Mouse (Mus musculus): ENCODE measurements around the gene Pnpla2.

The Pnpla2 gene

GRCm38 (mm10) chr7:141434464-141434863 lies 20.5 kb upstream of the Pnpla2 start:
- peaks cover 92% of the 10 kb centered on the region for H3K4me1 ChIP-seq (replicated peaks; ENCODE audit: low read depth, low read length)
- H3K27me3 ChIP-seq (ENCODE audit: insufficient read depth, low read length): no peaks in the 10 kb centered on the region
- H3K4me3 ChIP-seq (replicated peaks; ENCODE audit: low read length): peak overlapping the region; percentile 68
- no peak for TF ChIP-seq POU5F1 (IDR thresholded peaks at IDR 0.05; ENCODE audit: borderline replicate concordance, low read length)
- TF ChIP-seq CTCF (conservative IDR thresholded peaks at IDR 0.05; ENCODE audit: low read length): no peak
- TF ChIP-seq NANOG (IDR thresholded peaks at IDR 0.05; ENCODE audit: borderline replicate concordance, low read length): no peak
- peaks cover 59% of the 10 kb centered on the region for H3K36me3 ChIP-seq (ENCODE audit: insufficient read depth, low read length)
- H3K9me3 ChIP-seq (ENCODE audit: low read length): no peaks in the 10 kb centered on the region

DNA sequence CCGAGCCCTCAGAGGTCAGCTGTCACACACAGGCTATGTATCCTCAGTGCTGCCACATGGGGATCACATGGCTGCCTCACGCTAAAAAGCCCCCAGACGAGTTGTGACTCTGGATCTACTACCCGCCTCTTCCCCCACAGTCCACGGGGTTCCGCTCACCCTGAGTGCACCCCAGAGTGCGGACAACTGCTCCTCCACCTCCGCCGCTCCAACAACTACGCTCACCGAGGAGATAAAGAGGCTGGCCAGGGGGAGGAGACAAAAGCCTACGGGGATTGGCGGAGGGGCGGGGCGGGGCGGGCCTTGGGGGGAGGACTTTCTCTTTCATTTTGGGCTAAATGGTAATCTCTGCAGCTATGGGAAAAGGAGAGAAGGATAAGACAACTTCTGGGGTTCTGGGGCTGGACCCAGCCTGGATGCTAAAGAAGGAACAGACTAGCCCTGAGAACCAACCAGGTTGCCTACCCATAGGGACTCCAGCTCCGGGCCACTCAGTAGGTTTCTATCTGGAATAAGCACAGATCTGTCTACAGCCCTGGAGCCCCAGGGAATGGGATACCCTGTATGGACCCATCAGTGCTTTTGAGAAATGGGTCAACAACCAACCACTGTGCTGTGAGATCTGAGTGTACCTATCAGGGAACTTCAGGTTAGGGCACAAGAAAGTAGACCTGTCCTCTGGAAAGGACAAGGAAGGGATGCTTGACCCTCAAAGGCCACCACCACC lies 19.7 kb upstream of the Pnpla2 start:
- Histone ChIP-seq H3K27me3 (ENCODE audit: insufficient read depth, low read length) (no peaks in the 10 kb centered on the region), H3K9me3 (ENCODE audit: low read length) (no peaks in the 10 kb centered on the region), H3K36me3 (ENCODE audit: insufficient read depth, low read length) (peaks cover 64% of the 10 kb centered on the region), H3K4me3 (replicated peaks; ENCODE audit: low read length) (peak overlapping the region; percentile 68), H3K4me1 (replicated peaks; ENCODE audit: low read depth, low read length) (peaks cover 90% of the 10 kb centered on the region)
- TF ChIP-seq CTCF (conservative IDR thresholded peaks at IDR 0.05; ENCODE audit: low read length): no peak
- TF ChIP-seq POU5F1 (IDR thresholded peaks at IDR 0.05; ENCODE audit: borderline replicate concordance, low read length): no peak
- no peak for TF ChIP-seq NANOG (IDR thresholded peaks at IDR 0.05; ENCODE audit: borderline replicate concordance, low read length)

DNA sequence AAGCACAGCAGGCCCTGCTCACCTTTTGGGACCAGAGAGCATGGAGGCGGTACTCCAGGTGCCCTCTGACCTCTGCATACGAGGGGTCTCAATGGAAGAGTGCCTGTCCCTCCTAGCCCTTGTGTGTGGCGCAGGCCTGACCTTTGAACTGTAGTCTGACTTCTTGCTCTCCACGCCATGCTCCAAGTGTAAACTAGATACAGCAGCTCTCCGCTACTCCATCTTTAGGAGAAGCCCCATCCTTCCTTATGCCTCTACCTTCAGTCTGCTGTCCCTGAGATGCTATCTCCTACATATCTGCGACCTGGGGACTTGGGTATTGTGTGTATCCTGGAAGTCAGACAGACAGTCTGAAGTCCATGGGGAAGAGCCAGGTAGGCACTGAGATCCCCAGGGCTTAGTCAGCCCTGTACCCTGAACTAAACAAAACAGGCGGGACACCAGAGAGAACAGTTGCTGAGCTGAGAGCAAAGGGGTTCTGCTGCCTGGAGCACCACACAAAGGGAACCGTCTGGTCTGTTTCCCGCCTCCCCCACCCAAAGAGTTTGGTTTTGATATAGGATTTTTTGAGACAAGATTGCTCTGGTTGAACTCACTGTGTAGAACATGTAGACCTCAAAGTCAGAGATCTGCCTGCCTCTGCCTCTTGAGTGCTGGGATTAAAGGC lies 19.0 kb upstream of the Pnpla2 start:
- Histone ChIP-seq H3K4me3 (replicated peaks; ENCODE audit: low read length) (peak overlapping the region; percentile 18; the same call in 1 of the 2 replicates), H3K4me1 (replicated peaks; ENCODE audit: low read depth, low read length) (peaks cover 90% of the 10 kb centered on the region), H3K9me3 (ENCODE audit: low read length) (no peaks in the 10 kb centered on the region), H3K27me3 (ENCODE audit: insufficient read depth, low read length) (no peaks in the 10 kb centered on the region), H3K36me3 (ENCODE audit: insufficient read depth, low read length) (peaks cover 64% of the 10 kb centered on the region)
- no peak for TF ChIP-seq POU5F1 (IDR thresholded peaks at IDR 0.05; ENCODE audit: borderline replicate concordance, low read length)

DNA sequence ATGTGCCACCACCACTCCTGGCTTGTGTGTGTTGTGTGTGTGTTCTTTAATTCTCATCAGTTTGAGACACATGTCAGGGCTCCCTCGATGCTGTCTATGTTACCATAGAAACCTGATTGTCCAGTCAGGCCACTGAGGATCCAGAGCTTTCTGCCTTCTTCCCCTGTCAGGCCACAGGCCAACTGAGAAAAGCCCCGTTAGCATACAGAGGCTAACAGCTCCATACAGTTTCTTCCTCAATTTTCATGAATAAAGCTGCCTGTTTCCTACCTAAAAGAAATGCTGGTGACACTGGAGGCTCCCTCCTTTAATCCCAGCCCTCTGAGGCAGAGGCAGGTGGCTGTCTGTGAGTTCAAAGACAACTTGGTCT lies 18.5 kb upstream of the Pnpla2 start:
- Histone ChIP-seq H3K9me3 (ENCODE audit: low read length) (no peaks in the 10 kb centered on the region), H3K4me3 (replicated peaks; ENCODE audit: low read length) (peak overlapping the region; percentile 85), H3K4me1 (replicated peaks; ENCODE audit: low read depth, low read length) (peaks cover 90% of the 10 kb centered on the region), H3K27me3 (ENCODE audit: insufficient read depth, low read length) (no peaks in the 10 kb centered on the region), H3K36me3 (ENCODE audit: insufficient read depth, low read length) (peaks cover 64% of the 10 kb centered on the region)
- no peak for TF ChIP-seq CTCF (conservative IDR thresholded peaks at IDR 0.05; ENCODE audit: low read length)
- TF ChIP-seq NANOG (IDR thresholded peaks at IDR 0.05; ENCODE audit: borderline replicate concordance, low read length): no peak
- TF ChIP-seq POU5F1 (IDR thresholded peaks at IDR 0.05; ENCODE audit: borderline replicate concordance, low read length): no peak

GRCm38 (mm10) chr7:141437178-141438120 lies 17.5 kb upstream of the Pnpla2 start, which contains the start of gene Slc25a22:
Slc25a22 (minus strand) TSS chr7:141437892.
- Histone ChIP-seq H3K4me3 (replicated peaks; ENCODE audit: low read length) (peak within 1 kb of the TSS; percentile 85), H3K27me3 (ENCODE audit: insufficient read depth, low read length) (no peaks in the 10 kb centered on the region), H3K4me1 (replicated peaks; ENCODE audit: low read depth, low read length) (peaks cover 90% of the 10 kb centered on the region), H3K36me3 (ENCODE audit: insufficient read depth, low read length) (peaks cover 64% of the 10 kb centered on the region), H3K9me3 (ENCODE audit: low read length) (no peaks in the 10 kb centered on the region)
- TF ChIP-seq POU5F1 (IDR thresholded peaks at IDR 0.05; ENCODE audit: borderline replicate concordance, low read length) (no peak), CTCF (conservative IDR thresholded peaks at IDR 0.05; ENCODE audit: low read length) (peak; percentile 21), NANOG (IDR thresholded peaks at IDR 0.05; ENCODE audit: borderline replicate concordance, low read length) (no peak)

GRCm38 (mm10) chr7:141438201-141438968 lies 16.6 kb upstream of the Pnpla2 start:
- peaks cover 90% of the 10 kb centered on the region for H3K4me1 ChIP-seq (replicated peaks; ENCODE audit: low read depth, low read length)
- H3K9me3 ChIP-seq (ENCODE audit: low read length): no peaks in the 10 kb centered on the region
- TF ChIP-seq CTCF (conservative IDR thresholded peaks at IDR 0.05; ENCODE audit: low read length) (no peak), POU5F1 (IDR thresholded peaks at IDR 0.05; ENCODE audit: borderline replicate concordance, low read length) (no peak), NANOG (IDR thresholded peaks at IDR 0.05; ENCODE audit: borderline replicate concordance, low read length) (no peak)
- no peak overlapping the region for H3K4me3 ChIP-seq (replicated peaks; ENCODE audit: low read length)
- H3K36me3 ChIP-seq (ENCODE audit: insufficient read depth, low read length): peaks cover 60% of the 10 kb centered on the region
- H3K27me3 ChIP-seq (ENCODE audit: insufficient read depth, low read length): no peaks in the 10 kb centered on the region

DNA sequence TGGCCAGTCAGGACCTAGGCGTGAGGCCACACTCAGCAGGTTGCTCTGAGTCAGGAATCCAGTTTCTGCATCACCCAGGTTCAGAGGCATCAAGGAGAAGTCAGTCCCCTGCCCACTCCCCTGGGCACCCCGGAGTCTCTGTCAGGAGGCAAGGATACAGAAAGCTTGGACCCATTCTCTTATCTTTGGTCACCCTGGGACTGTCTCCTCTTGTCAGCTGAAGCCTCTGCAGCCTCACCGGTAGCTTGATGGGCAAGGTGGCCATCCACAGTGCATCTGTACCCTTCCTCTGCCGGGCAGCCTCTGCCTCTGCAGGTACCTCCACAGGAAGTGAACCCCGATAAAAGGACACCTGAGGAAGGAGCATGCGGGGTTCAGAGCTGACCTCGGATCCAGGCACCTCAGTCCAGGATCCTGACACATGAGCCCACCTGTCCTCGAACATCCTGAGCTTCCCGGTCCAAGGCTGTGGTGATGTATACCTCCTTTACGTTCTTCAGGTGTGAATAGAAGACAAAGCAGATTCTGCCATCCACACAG lies 15.8 kb upstream of the Pnpla2 start:
- Histone ChIP-seq H3K9me3 (ENCODE audit: low read length) (no peaks in the 10 kb centered on the region), H3K4me1 (replicated peaks; ENCODE audit: low read depth, low read length) (peaks cover 88% of the 10 kb centered on the region), H3K27me3 (ENCODE audit: insufficient read depth, low read length) (no peaks in the 10 kb centered on the region), H3K36me3 (ENCODE audit: insufficient read depth, low read length) (peaks cover 53% of the 10 kb centered on the region), H3K4me3 (replicated peaks; ENCODE audit: low read length) (no peak overlapping the region)
- no peak for TF ChIP-seq CTCF (conservative IDR thresholded peaks at IDR 0.05; ENCODE audit: low read length)
- TF ChIP-seq NANOG (IDR thresholded peaks at IDR 0.05; ENCODE audit: borderline replicate concordance, low read length): no peak
- no peak for TF ChIP-seq POU5F1 (IDR thresholded peaks at IDR 0.05; ENCODE audit: borderline replicate concordance, low read length)
